Mouse (Mus musculus) bone marrow macrophage, adult 2 months (primary cell): Measurements from ENCODE around the gene Rnaseh2b.

ENCODE experiments used
- CTCF ChIP-seq: IDR thresholded peaks from 2 replicates; pipeline ENCODE4 v1.5.1; 2012; ENCODE audit warnings: low read depth, mild to moderate bottlenecking, low read length, moderate library complexity
- POLR2A ChIP-seq: IDR thresholded peaks from 2 replicates; pipeline ENCODE4 v1.6.1; 2012; ENCODE audit warnings: mild to moderate bottlenecking, low read depth, low read length, borderline replicate concordance

- TF ChIP-seq CTCF = no peak
- no peak for TF ChIP-seq POLR2A
Measured at GRCm38 (mm10) chr14:62292488-62293339, at the start of gene Rnaseh2b, which contains the start of gene Dleu7.
